Mouse (Mus musculus): ENCODE measurements around the gene Cinp.

Gene Cinp

DNA sequence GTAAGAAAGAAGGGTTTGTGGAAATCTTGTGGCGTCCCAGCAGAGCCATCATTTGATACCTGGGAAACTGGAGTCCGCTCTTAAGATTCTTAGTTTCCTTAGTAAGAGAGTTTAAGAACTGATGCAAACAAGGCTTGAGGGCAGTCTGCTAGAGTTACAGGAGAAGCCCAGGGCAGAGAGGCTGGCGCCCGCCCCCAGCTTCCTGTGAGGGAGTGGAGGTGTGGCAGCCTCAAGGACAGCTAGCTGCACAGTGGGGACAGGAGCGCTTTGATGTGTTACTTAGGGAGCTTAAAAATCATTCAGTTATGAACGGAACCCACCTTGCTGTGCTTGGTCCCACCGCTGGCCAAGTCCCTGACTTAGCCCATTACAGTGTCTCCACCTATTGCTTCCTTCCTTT is 31.7 kb downstream of the Cinp start:
- no peak for DNase-seq

DNA sequence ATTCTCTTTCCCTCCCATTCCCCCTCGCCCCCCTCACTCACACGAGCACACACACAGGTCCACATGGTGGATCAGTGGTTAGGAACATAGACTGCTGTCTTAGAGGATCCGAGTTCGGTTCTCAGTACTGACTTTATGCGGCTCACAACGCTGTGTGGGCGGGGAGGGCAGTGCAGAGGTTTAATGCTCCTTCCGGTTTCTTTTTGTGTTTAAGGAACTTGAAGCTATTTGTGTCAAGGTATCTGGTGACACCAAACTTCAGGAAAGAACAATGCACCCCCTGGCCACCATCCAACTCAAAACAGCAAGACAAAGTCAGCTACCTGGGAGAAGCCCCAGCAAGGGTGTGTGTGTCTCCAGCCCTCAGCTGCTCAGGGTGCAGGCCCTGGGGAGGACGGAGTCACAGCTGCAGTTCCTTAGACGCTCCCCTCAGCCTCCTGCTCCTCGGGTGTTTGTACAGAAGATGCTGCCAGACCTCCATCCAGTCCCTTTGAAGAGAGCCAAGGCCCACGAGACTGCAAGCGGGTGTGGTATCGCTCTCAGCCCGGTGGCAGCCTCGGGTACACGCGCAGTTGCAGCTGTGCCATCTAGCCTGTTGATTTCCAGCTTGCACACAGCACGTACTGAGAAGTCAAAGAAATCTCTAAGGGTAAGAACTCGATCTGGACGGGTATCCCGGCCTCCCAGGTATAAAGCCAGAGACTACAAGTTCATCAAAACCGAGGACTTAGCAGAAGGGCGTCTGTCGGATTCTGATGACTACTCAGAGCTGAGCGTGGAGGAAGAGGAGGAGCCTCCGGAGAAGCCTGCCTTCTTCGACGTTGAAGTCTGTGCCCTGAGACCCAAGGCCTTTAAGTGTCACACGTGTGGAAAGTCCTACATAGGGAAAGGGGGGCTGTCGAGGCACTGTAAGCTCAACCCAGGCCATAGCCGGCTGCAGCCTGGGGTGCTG is 33.9 kb downstream of the Cinp start:
- DNase-seq: no peak

DNA sequence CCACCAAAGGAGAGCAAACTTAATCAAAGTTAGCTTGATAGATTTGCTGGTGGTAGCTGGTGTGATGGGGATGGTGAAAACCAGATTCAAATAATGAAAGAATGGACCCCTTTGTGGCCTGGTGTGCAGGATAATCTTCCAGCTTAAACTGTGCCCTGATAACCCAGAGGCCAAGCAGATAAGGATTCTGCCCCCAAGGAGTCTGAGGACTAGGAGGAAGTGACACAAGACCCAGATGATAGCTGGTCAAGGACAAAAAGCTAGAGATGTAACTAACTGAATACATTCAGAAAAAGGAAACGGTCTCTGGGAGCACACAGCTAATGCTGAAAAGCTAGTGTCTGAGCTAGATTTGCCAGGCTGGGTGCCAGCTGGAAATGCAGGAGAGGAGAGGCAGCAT is 37.0 kb downstream of the Cinp start:
- no peak for DNase-seq

DNA sequence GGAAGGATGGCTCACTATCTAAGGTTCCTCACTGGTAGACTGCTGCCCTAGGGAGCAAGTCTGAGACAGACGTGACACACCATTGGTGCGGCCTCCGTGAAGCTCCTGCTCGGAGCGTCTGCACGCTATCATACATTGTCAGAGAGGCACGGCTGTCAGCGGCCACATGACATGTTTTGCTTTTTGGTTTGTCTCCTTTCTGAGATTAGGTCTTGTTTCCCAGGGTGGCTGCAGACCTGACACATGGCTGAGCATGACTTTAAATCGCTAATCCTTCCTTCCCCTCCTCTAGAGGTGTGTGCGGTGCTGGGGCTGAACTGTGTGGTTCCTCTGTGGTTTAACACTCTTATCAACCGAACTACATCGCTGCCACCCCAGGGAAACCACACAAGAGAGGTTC is 37.5 kb downstream of the Cinp start:
- no peak for DNase-seq

DNA sequence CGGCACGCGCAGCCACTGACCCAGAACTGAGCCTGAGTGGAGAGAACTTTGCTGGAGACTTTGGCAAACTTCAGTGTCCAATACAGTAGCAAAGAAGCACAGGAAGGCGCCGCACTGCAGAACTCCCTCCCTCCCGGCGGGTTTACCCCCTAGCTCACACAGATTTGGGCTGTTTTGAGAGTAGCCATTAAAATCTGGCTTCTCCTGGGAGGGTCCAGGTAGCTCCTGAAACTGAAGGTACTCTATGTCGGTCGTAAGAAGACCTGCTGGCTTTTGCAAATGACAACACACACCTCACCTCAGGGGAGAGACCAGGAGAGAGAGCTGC is 38.1 kb downstream of the Cinp start:
- no peak for DNase-seq

DNA sequence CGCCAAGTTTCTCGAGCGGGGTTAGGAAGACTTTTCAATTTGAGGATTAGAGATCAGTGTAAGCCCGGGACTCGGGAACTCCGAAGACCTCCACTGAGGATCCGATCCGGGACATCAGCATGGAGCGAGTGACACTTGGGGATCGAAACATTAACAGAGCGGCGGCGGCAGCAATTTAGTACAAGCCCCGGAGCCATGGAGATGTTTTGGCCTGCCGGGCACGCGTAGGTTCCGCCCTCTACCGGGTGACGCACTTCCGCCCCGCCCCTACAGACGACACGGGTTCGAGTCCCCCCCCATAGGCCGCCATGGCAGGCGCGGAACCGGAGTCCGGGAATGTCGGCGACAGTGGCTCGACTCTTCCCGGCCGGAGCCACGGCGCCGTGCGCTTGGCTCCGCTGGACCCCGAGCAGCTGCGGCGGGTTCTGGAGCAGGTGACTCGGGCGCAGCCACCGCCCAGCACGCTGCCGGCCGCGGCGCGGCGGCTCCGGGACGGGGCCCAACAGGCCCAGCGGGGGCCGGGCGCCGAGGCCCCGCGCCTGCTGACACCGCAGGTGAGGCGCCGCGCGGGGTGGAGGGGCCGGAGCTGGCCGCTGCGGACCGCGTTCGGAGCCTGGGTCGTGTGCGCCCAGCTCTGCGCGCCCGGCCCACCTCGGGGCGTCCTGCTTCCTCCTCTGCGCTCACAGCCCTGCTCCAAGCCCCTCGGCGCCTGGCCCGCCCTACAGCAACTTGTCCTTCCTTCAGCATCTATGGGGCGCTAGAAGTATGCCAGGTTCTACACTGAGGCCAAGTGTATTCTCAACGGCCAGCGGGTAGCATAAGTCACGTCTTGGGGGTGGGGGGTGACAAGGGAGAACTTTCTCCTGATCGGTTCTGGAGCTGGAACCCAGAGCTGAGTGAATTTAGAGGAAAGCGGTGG is 38.7 kb downstream of the Cinp start, which contains the start of gene Zfp839:
Gene Zfp839, plus strand, starts transcription at position 244 of the 919 bp plus-strand sequence.
- peak; percentile 91 for DNase-seq

DNA sequence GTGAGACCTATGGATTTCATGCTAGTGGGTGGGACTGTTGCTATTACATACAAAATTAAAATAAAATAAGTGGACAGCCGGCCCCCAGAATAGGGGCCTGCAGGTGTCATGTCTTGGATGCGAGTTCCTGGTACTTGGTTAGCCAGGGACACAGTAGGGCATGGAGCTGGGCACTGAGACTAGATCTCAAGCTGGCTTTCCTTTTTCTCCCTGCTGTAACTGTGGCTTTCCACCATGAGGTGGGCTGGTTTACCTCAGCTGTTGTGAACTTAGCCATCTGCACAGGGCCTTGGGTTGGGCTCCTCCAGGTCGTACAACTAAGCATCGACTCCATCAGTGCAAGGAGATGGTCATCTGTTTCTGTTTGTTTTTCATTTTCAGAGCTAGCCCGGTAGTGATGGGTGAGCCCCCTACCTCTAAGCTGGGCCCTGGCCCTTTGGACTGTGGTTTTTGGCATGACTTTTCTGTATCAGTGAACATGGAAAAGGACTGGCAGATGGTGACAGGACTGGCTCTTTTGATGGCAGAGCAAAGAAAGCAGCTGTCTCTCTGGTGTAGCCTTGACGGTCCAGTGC is 42.7 kb downstream of the Cinp start:
- no peak for DNase-seq

DNA sequence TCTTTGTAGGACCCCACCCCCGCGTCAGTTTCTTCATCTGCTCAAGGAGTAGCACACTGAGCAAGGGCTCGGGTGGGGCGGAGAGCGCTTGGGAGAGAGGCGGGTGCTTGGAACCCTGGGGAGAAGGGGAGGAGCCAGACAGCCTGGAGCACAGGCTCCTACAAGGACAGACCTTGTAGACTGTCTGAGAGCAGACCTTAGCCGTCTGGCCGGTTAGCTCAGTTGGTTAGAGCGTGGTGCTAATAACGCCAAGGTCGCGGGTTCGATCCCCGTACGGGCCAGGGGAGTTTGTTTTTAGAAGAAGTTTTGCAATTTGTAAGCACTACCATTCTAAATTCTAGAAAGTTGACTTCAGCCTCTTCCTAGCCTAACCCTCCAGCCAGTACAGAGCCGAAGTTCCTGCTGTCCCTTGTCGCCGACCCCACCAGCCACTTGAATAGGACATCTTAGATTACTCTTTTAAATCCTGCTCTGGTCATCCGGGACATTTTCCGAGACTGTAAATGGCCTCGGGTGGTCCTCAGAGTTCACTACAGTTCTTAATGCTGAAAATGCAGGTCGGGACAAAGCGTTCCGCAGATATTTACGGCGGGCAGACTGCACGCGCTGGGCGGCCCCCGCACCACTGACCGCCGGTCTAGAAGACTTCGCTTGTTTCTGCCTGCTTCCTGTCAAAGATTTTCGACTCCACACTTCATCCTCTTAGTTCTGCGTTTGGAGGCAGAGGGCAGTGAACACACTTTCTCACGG is 43.6 kb downstream of the Cinp start:
- DNase-seq: peak; percentile 87

DNA sequence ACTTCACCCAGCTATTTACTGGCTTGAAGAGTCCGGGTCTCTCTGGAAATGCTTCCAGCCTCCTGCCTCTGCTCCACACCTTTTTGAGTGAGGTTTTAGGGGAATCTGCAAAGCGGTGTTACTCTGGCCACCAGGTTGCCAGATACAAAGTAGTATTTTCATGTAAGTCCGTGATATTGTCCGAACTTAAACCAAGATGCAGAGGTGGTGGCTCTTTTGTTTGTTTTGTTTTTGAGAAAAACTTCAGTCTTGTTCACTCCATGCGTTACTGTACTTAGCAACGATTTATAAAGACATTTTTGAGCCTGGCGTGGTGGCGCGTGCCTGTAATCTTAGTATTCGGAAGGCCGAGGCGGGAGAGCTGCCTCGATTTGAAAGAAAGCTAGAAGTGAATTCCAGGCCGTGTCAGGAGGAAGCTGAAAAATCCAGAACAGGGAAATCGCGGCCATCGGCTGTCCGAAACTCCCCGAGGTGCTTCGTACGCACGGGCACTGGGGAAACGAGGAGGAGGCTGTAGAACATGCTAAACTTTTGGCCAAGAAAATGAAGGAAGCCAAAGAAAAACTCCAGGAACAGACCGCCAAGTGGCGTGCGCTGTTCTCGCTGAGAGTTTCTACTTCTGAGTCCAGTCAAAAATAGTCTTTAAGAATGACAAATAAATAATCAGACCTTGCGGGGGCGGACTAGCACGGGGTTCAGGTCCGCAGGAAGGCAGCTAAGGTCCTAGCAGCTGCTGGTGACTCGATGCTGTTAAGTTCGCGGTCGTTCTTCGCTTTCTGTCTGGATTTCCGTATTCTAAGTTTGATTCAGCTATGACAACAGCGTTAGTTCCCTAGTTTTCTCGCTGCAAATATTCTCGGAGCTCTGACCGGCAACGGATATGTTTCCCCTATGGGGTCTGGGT is 44.5 kb downstream of the Cinp start:
- DNase-seq: no peak

DNA sequence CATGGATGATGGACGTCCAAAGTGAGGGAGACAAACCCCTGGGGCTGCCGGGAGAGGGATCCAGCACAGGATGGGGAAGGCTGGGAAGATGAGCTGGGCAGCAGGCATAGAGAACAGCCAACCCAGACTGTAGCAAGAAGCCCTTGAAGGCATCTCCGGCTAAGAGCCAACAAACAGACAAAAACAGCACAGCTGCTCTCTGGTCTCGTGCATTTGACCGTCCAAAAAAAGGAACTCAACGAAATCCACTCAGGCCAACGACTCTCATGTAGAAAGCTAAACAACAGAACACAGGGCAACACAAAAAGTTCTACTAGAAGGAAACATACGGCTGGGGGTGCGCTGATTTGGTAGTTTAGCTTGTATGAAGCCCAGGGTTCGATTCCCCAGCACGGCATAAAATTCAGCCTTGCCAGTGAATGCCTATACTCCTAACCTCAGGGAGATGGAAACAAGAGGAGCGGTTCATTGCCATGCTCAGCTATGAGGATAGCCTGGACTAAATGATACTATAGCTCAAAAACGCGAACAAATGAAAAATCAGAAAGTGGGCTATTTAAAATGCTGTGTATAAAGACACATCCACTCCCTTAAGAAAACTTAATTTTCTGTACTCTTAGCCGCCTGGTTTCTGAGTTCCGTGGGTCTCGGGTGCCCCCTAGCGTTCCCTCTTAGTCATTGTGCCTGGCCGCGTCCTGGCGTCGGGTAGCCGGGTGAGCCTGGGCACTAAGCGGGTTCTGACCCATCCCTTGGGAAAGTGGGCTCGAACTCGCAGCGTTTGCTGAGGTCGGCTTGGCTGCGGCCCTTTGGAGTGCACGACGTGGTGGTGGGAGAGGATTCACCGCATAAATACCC is 45.5 kb downstream of the Cinp start:
- DNase-seq: peak; percentile 87

DNA sequence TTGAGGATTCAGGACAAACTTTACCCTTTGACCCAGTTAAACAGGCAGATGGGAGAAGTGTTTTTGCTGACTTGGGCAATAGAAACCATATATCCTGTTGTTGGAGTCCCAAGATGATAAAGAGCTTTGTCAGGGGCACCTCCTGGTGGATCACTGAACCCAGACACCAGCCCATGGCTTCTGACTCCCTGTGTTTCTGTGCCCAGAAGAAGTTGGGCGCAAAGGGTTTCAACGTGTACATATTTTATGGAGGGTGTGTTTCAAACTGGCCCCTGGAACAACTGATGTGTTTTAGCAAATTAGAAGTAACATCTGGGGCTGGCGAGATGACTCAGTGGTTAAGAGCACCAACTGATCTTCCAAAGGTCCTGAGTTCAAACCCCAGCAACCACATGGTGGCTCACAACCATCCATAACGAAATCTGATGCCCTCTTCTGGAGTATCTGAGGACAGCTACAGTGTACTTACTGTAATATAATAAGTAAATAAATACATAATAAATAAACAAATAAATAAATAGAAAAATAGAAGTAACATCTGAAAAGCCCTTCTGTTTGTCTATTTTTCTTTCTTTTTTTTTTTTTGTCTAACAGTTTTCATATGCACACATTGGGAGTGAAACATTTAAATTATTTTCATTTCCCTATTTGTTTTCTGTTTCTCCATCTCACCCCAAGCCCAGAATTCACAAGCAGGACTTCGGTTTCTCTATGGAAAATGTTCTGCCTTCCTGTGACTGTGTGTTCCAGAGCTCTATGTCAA is 47.0 kb downstream of the Cinp start:
- DNase-seq: no peak

DNA sequence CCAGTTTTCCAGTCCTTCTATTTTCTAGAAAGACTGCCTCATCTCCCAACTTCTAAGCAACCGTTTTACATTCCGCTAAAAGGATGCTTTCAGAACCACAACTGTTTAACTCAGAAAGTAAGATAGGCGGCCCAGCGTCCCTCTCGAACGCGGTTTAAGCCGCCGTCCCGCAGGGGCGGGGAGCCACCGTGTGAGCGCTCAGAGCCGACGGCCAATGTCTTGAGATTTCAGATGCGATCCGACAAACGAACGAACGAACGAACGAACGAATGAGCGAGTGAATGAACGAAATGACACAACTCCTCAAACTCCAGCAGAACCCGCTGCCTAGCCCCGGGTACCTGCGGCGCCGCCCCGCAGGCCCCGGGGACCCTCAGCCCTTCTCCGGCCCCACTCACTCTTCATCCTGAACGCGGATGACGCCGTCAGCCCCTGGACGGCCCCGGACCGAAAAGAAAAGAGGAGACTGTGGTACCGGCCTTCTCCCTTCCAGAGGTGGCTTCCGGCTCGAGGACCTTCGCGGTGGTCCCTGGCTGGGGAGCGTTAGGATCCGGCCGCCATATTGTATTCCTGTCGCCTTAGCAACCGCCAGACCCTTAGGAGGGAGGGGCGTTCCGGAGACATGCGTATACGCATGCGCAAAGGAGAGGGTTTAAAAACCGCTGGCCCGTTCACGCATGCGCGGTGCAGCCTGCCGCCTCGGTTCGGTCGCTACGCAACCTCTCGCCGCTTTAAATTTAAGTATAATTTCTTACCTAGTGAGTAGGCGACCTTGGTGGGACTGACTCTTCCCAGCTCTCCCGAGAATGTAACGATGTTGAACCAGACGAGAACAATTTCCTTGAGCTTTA is 48.4 kb downstream of the Cinp start, which contains the start of gene Mok:
Gene Mok, minus strand, starts transcription at position 592 of the 851 bp plus-strand sequence.
- DNase-seq: peak; percentile 98

DNA sequence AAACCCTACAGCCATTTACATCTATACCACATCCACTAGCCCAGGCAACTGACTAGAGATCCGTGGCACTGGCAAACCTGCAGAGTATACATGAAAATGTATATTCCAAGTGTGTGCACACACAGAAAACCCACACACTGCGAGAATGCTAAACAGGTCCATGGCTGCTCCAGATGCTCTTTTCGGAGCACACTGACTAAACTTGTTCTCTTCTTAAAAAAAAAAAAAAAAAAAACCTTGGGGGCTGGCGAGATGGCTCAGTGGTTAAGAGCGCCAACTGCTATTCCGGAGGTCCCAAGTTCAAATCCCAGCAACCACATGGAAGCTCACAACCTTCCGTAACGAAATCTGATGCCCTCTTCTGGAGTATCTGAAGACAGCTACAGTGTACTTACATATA is 51.1 kb downstream of the Cinp start:
- DNase-seq: no peak

DNA sequence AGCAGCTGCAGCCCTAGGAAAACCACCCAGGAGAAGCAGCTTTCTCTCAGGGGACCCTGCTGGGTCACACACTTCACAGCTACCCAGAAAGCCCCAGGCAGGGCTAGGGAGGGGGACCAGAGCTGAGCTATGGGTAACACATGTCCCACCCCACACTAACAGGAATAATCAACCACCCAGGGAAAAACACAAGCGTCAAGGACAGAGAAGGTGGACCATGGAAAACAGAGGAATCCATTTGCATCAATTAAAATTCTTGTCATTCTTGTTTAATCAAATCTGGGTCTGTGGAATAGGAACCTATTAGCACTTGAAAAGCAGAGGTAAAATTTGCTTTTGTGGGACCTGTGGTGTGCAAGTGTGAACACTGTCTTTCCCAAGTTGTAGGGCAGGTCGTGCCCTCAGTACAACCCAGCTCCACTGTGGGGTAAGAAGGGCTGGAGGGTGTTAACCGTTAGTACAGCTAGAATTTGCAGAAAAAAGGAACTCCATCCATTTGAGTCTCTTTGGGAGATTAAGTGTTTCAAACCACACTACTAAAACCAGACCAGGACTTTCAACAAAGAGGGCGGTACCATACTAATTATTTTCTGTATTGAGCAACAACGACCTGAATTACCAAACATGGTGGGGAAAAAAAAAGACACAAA is 51.6 kb downstream of the Cinp start:
- no peak for DNase-seq

DNA sequence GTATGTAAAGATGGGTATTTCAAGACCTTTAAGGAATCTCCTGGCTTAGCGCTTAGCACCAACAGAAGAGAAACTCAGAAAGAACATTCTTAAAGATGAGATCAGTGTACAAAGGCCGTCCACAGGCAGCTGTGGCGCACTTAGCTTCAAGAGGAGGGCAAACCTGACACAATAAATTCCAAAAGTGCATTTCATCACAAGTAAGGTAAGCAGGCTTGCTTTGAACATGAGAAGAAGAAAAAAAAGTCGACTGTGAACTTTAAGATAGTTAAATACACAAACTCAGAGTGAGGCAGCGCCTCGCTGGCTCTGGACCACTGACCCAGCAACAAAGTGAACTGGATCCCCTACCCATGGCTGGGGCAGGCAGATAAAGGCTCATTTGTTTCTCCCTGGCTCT is 52.2 kb downstream of the Cinp start:
- no peak for DNase-seq

DNA sequence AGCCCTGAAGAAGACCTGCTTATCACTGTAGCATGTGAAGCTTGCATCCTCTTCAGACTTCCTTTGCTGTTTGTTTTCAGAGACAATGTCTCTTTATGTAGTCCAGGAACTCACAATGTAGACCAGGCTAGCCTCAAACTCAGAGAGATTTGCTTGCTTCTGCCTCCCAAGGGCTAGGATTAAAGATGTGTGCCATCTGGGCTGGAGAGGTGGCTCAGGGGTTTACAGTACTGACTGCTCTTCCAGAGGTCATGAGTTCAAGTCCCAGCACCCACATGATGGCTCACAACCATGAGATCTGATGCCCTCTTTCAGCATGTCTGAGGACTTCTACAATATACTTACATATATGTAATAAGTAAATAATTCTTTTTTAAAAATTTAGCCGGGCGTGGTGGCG is 53.8 kb downstream of the Cinp start:
- no peak for DNase-seq

DNA sequence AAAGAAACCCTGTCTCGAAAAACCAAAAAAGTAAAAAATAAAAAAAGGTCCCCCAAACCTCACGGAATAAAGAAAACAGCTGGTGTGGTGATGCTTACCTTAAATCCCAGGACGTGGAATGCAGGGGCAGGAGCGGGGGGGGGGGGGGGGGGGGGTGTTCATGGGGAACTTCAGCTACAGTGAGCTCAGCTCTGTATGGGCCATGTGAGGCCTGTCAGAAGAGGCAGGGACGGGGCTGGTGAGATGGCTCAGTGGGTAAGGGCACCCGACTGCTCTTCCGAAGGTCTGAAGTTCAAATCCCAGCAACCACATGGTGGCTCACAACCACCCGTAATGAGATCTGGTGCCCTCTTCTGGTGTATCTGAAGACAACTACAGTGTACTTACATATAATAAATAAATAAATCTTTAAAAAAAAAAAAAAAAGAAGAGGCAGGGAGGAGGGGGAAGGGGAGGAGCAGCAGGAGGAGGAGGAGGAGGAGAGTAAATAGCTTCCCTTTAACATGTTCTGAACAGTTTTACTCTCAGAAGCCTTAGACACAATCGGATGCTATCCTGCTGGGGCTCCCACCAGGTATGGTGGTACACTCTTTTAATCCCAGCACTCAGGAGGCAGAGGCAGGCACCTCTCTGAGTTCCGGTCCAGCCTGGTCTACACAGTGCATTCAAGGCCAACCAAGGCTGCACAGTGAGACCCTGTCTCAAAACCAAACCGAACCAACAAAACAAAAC is 58.5 kb downstream of the Cinp start:
- no peak for DNase-seq

All from cerebellum, adult 8-10 months (tissue).